ENCODE assay signal across 24 mouse cellular contexts in the genomic region with DNA sequence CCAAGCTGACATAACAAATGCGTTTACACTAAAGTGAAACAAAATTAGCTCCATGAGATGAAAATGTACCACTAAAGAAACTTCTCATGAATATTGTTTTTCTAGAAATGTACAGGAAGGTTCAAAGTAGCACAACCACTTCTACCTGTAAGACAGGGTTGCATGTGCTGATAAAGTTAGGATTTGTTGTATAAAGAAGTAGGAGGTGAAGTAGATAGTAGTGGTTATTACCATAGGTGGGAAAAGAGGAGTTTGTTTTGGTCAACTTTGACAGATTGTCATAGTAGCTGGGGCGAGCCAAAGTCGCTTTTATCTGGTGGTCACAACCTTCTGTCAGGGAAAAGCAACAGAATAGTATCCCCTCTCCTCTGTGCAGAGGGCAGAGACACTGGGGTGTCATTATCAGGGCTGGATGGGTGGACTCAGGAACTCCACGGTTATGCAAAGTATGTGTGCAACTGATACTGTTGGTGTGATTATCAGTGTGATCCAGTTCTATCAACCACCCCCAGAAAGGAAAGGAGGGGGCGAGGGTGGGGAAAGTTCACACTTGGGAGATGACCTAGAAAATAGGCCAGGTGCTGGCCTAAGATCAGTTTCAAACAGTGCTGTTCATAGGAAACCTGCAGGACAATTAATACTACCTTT.
A peak's percentile ranks its signal among the peaks of the same experiment; 100 is the strongest.
DNase-seq lines count a peak whose midpoint lies in the region; ATAC-seq lines count a peak whose summit lies in the region.
"Had no signal": no experiment of that assay in that cellular context is flagged by ENCODE, and none has a peak within 500 bp of the region (broad histone marks: within the 10 kb centered on the region; RNA-seq: fewer than 3 reads in every experiment).

No protein-coding gene starts in this region.

- peaks cover 39% of the 10 kb centered on the region for H3K4me1 ChIP-seq in liver, embryonic 12.5 days
- H3K4me1 ChIP-seq: hindbrain, embryonic 15.5 days; limb, embryonic 12.5 days; lung, embryonic 15.5 days; midbrain, embryonic 15.5 days had no signal

- 27% methylated on average over 5 of the region's 5 CpGs for WGBS in liver, embryonic 12.5 days (ENCODE audit: insufficient replicate concordance)

- peak overlapping the region; percentile 35; the same call in 1 of the 2 replicates for H3K9ac ChIP-seq in liver, embryonic 12.5 days
- H3K9ac ChIP-seq: forebrain, postnatal 0 days; hindbrain, embryonic 15.5 days; limb, embryonic 12.5 days; lung, embryonic 15.5 days; midbrain, embryonic 15.5 days had no signal

- no peak overlapping the region for H3K4me3 ChIP-seq in liver, embryonic 12.5 days
- H3K4me3 ChIP-seq: heart, adult 2 months; hindbrain, embryonic 15.5 days; limb, embryonic 12.5 days; lung, embryonic 15.5 days; midbrain, embryonic 15.5 days had no signal

- no peaks in the 10 kb centered on the region for H3K27me3 ChIP-seq in liver, embryonic 12.5 days (replicated peaks)
- H3K27me3 ChIP-seq: hindbrain, embryonic 15.5 days; limb, embryonic 12.5 days; lung, embryonic 15.5 days; midbrain, embryonic 15.5 days had no signal

- H3K36me3 ChIP-seq in liver, embryonic 12.5 days: no peaks in the 10 kb centered on the region
- H3K36me3 ChIP-seq: hindbrain, embryonic 15.5 days; limb, embryonic 12.5 days; lung, embryonic 15.5 days; midbrain, embryonic 15.5 days had no signal

- H3K9me3 ChIP-seq in liver, embryonic 12.5 days (replicated peaks): no peaks in the 10 kb centered on the region
- H3K9me3 ChIP-seq: hindbrain, embryonic 15.5 days; limb, embryonic 12.5 days; lung, embryonic 15.5 days; midbrain, embryonic 15.5 days had no signal

- H3K27ac ChIP-seq in liver, embryonic 12.5 days: peak overlapping the region; percentile 85
- H3K27ac ChIP-seq: heart, adult 2 months; hindbrain, embryonic 15.5 days; limb, embryonic 12.5 days; lung, embryonic 15.5 days; midbrain, embryonic 15.5 days had no signal

- peak overlapping the region; percentile 48 for H3K4me2 ChIP-seq in liver, embryonic 12.5 days
- H3K4me2 ChIP-seq: hindbrain, embryonic 15.5 days; limb, embryonic 12.5 days; lung, embryonic 15.5 days; midbrain, embryonic 15.5 days had no signal

- peak; percentile 22 for DNase-seq in spleen, postnatal 36 days (ENCODE audit: low spot score in 2 of 2)
- DNase-seq in spleen, adult 18-20 months: no peak
- DNase-seq in left cerebral cortex, adult 18-20 months (ENCODE audit: low spot score in 2 of 2): no peak
- no peak for DNase-seq in frontal cortex, adult 2 months (ENCODE audit: extremely low spot score in 1 of 2, low spot score in 1 of 2)
- DNase-seq in layer of hippocampus, postnatal 14 days (ENCODE audit: low spot score in 2 of 2): no peak
- DNase-seq: adrenal gland, adult 8-10 months; cerebellum, adult 18-20 months; forebrain, postnatal 0 days; gastrocnemius, postnatal 14 days; heart, adult 2 months; heart, postnatal 10 days; kidney, adult 2 months; kidney, postnatal 14 days; layer of hippocampus, adult 9-11 months; retina, postnatal 1 day; right cerebral cortex, postnatal 4 days; thymus, adult 18-20 months had no signal

- peak; percentile 87 for ATAC-seq in common myeloid progenitor, adult 5-6 weeks (replicated peaks; ENCODE audit: low read depth, poor library complexity, severe bottlenecking)
- ATAC-seq in liver, embryonic 12.5 days: peak; percentile 100
- peak; percentile 99 for ATAC-seq in megakaryocyte-erythroid progenitor cell, adult 5-6 weeks (replicated peaks; ENCODE audit: low FRiP score, low TSS enrichment, poor library complexity, severe bottlenecking)
- ATAC-seq: forebrain, postnatal 0 days; midbrain, embryonic 15.5 days had no signal

Comparison
In these comparisons a context has a peak if more than half of its experiments do, and no peak if none do; other contexts are left out.
1. DNase-seq: peak in spleen, postnatal 36 days (2 of 2); none in spleen, adult 18-20 months (0 of 2), left cerebral cortex, adult 18-20 months (0 of 2), frontal cortex, adult 2 months (0 of 2) and layer of hippocampus, postnatal 14 days (0 of 2).
2. Peak in every context shown above with its lines, with median percentiles within 50 percentile points of each other: ATAC-seq.